19 mouse cellular contexts compared by ENCODE assay signal in the genomic region with DNA sequence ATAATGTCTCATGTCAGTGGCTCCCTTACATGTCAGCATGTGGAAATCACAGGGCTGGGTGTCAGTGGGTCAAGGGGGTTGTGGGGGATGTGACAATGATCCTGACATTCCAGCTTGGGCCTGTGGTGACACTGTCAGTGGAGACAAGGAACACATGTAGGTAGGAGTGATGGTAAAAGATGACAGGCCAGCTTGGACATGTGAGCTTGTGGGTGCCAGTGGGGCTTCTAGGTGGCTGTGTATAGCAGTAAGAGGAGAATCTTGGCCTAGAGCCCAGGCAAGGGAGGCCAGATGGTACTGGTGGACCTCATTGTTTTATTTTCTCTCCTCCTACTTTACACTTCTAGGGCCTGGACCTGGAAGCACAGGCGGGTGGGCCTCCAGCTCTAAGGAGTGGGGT. TPM values are rescaled to one million over a fixed set of nuclear protein-coding genes. Genes with fewer than 3 reads are reported as not detected.
DNase-seq lines count a peak whose midpoint lies in the region; ATAC-seq and TF ChIP-seq lines count a peak whose summit lies in the region.
"Had no signal": no experiment of that assay in that cellular context is flagged by ENCODE, and none has a peak within 500 bp of the region (broad histone marks: within the 10 kb centered on the region; RNA-seq: fewer than 3 reads in every experiment).

No protein-coding gene starts in this region.

- no peak overlapping the region for H3K27ac ChIP-seq in kidney, embryonic 16.5 days (ENCODE audit: low read length)
- H3K27ac ChIP-seq in kidney, embryonic 14.5 days (ENCODE audit: low read depth, low read length) = no peak overlapping the region
- no peak overlapping the region for H3K27ac ChIP-seq in lung, postnatal 0 days (ENCODE audit: low read length)
- H3K27ac ChIP-seq in liver, postnatal 0 days (ENCODE audit: low read depth) = no peak overlapping the region
- H3K27ac ChIP-seq: embryonic facial prominence, embryonic 13.5 days; forebrain, embryonic 15.5 days; hindbrain, embryonic 12.5 days; stomach, postnatal 0 days had no signal

- no peak overlapping the region for H3K9ac ChIP-seq in kidney, embryonic 16.5 days (replicated peaks; ENCODE audit: low read length)
- no peak overlapping the region for H3K9ac ChIP-seq in kidney, embryonic 14.5 days (ENCODE audit: low read depth, low read length)
- H3K9ac ChIP-seq in lung, postnatal 0 days (replicated peaks; ENCODE audit: low read depth) = no peak overlapping the region
- H3K9ac ChIP-seq in liver, postnatal 0 days (replicated peaks) = no peak overlapping the region
- H3K9ac ChIP-seq: embryonic facial prominence, embryonic 13.5 days; forebrain, embryonic 15.5 days; hindbrain, embryonic 12.5 days had no signal

- peak; percentile 27 for DNase-seq in lung, postnatal 0 days (ENCODE audit: low spot score)
- DNase-seq in lung, postnatal 4 days = no peak
- peak; percentile 32 for DNase-seq in cerebellum, adult 8-10 months
- DNase-seq in liver, postnatal 0 days = no peak
- DNase-seq: adrenal gland, postnatal 36 days; B cell, adult 2 months; kidney, adult 8-10 months; liver; right cerebral cortex, postnatal 4 days had no signal

- no peaks in the 10 kb centered on the region for H3K9me3 ChIP-seq in kidney, embryonic 16.5 days (ENCODE audit: low read length)
- no peaks in the 10 kb centered on the region for H3K9me3 ChIP-seq in kidney, embryonic 14.5 days (ENCODE audit: control insufficient read depth, low read length)
- no peaks in the 10 kb centered on the region for H3K9me3 ChIP-seq in lung, postnatal 0 days (ENCODE audit: low read length)
- no peaks in the 10 kb centered on the region for H3K9me3 ChIP-seq in liver, postnatal 0 days (ENCODE audit: low read length)
- H3K9me3 ChIP-seq: embryonic facial prominence, embryonic 13.5 days; forebrain, embryonic 15.5 days; hindbrain, embryonic 12.5 days had no signal

- H3K27me3 ChIP-seq in kidney, embryonic 16.5 days (ENCODE audit: insufficient read depth, low read length) = peaks cover 49% of the 10 kb centered on the region
- no peaks in the 10 kb centered on the region; the same call in 1 of the 2 replicates for H3K27me3 ChIP-seq in kidney, embryonic 14.5 days (ENCODE audit: control insufficient read depth, insufficient read depth, low read length)
- H3K27me3 ChIP-seq in lung, postnatal 0 days (replicated peaks; ENCODE audit: insufficient read depth, low read length) = no peaks in the 10 kb centered on the region
- peaks cover 18% of the 10 kb centered on the region; the same call in 1 of the 2 replicates for H3K27me3 ChIP-seq in liver, postnatal 0 days (ENCODE audit: insufficient read depth, low read length)

- no peaks in the 10 kb centered on the region for H3K36me3 ChIP-seq in kidney, embryonic 16.5 days (ENCODE audit: insufficient read depth, low read length)
- no peaks in the 10 kb centered on the region for H3K36me3 ChIP-seq in kidney, embryonic 14.5 days (ENCODE audit: control insufficient read depth, insufficient read depth, low read length)
- H3K36me3 ChIP-seq in lung, postnatal 0 days (ENCODE audit: insufficient read depth, low read length) = no peaks in the 10 kb centered on the region
- no peaks in the 10 kb centered on the region for H3K36me3 ChIP-seq in liver, postnatal 0 days (replicated peaks; ENCODE audit: insufficient read depth, low read length)
- H3K36me3 ChIP-seq: embryonic facial prominence, embryonic 13.5 days; forebrain, embryonic 15.5 days; hindbrain, embryonic 12.5 days had no signal

- H3K4me2 ChIP-seq in kidney, embryonic 16.5 days (replicated peaks; ENCODE audit: low read depth, low read length) = no peak overlapping the region
- no peak overlapping the region for H3K4me2 ChIP-seq in kidney, embryonic 14.5 days (replicated peaks; ENCODE audit: low read depth, low read length)
- no peak overlapping the region for H3K4me2 ChIP-seq in lung, postnatal 0 days (replicated peaks; ENCODE audit: low read depth, low read length)
- no peak overlapping the region for H3K4me2 ChIP-seq in liver, postnatal 0 days (ENCODE audit: low read depth, low read length)
- H3K4me2 ChIP-seq: embryonic facial prominence, embryonic 13.5 days; forebrain, embryonic 15.5 days; hindbrain, embryonic 12.5 days had no signal

- no peak overlapping the region for H3K4me3 ChIP-seq in kidney, embryonic 16.5 days (ENCODE audit: low read length)
- H3K4me3 ChIP-seq in kidney, embryonic 14.5 days (ENCODE audit: low read length) = no peak overlapping the region
- no peak overlapping the region for H3K4me3 ChIP-seq in lung, postnatal 0 days (ENCODE audit: low read depth, low read length)
- H3K4me3 ChIP-seq in liver, postnatal 0 days (ENCODE audit: low read depth, low read length) = no peak overlapping the region
- H3K4me3 ChIP-seq: embryonic facial prominence, embryonic 13.5 days; forebrain, embryonic 15.5 days; hindbrain, embryonic 12.5 days had no signal

- 0 out of 2 replicates have a peak, but pooled peaks have one; percentile 22 for TF ChIP-seq EP300 in lung, postnatal 0 days (IDR thresholded peaks at IDR 0.05)
- no peak for TF ChIP-seq EP300 in liver, postnatal 0 days (IDR thresholded peaks at IDR 0.05; ENCODE audit: low read depth)

- WGBS in kidney, embryonic 16.5 days = 36% methylated on average over 1 of the region's 1 CpGs
- WGBS in kidney, embryonic 14.5 days = 38% methylated on average over 1 of the region's 1 CpGs
- 44% methylated on average over 1 of the region's 1 CpGs for WGBS in lung, postnatal 0 days
- WGBS in liver, postnatal 0 days (ENCODE audit: insufficient replicate concordance) = 86% methylated on average over 1 of the region's 1 CpGs

- H3K4me1 ChIP-seq in kidney, embryonic 16.5 days (ENCODE audit: insufficient read depth, low read length) = no peaks in the 10 kb centered on the region
- no peaks in the 10 kb centered on the region for H3K4me1 ChIP-seq in kidney, embryonic 14.5 days (ENCODE audit: control insufficient read depth, insufficient read depth, low read length)
- 0 out of 2 replicates have a peak, but pooled peaks cover 3% of the 10 kb centered on the region for H3K4me1 ChIP-seq in lung, postnatal 0 days (ENCODE audit: insufficient read depth, low read depth, low read length)
- H3K4me1 ChIP-seq in liver, postnatal 0 days (ENCODE audit: insufficient read depth) = no peaks in the 10 kb centered on the region

- TF ChIP-seq CTCF in lung, postnatal 0 days (IDR thresholded peaks at IDR 0.05) = no peak
- TF ChIP-seq CTCF in liver, postnatal 0 days (IDR thresholded peaks at IDR 0.05; ENCODE audit: low read depth) = no peak

- ATAC-seq in kidney, embryonic 16.5 days (ENCODE audit: low FRiP score, low TSS enrichment) = peak; percentile 47; the same call in 1 of the 2 replicates
- ATAC-seq in kidney, embryonic 14.5 days (ENCODE audit: low FRiP score, low TSS enrichment) = no peak; the same call in 1 of the 2 replicates
- ATAC-seq in lung, postnatal 0 days = peak; percentile 59
- no peak for ATAC-seq in liver, postnatal 0 days
- no peak for ATAC-seq in activated CD4-positive, CD25-positive, alpha-beta regulatory T cell, adult 4 months
- ATAC-seq: forebrain, embryonic 15.5 days; inflammation-experienced regulatory T-cells, adult 6 months; midbrain, embryonic 16.5 days had no signal

RNA-seq across cellular contexts. Expression of a gene that starts 16.7 kb away (rescaled TPM):
- 0.06 and 0.09 TPM in 2 replicates for polyA plus RNA-seq in kidney, embryonic 16.5 days (2015; fragmentation: Nextera tagmentation; extraction: Ambion mirVana)
- polyA plus RNA-seq in kidney, embryonic 14.5 days (2014; fragmentation: Nextera tagmentation; extraction: Ambion mirVana) = 0.13 and 0.14 TPM in 2 replicates
- 0.08 TPM in 2 replicates for polyA plus RNA-seq in lung, postnatal 0 days (2015; fragmentation: Nextera tagmentation; extraction: Ambion mirVana)
- not detected in 2 replicates for polyA plus RNA-seq in liver, postnatal 0 days (2015; fragmentation: Nextera tagmentation; extraction: Ambion mirVana)
- not detected for polyA plus RNA-seq in activated CD4-positive, CD25-positive, alpha-beta regulatory T cell, adult 4 months (2017; shearing (Covaris generic))
- polyA plus RNA-seq: inflammation-experienced regulatory T-cells, adult 6 months; thymus, postnatal 0 days had no signal

Comparison
In these comparisons a context has a peak if more than half of its experiments do, and no peak if none do; other contexts are left out.
1. ATAC-seq: peak in kidney, embryonic 16.5 days (single experiment) and lung, postnatal 0 days (single experiment); none in kidney, embryonic 14.5 days (single experiment), liver, postnatal 0 days (single experiment) and activated CD4-positive, CD25-positive, alpha-beta regulatory T cell, adult 4 months (single experiment).
2. DNase-seq: peak in lung, postnatal 0 days (single experiment) and cerebellum, adult 8-10 months (single experiment); none in lung, postnatal 4 days (0 of 2) and liver, postnatal 0 days (single experiment).